Mouse (Mus musculus): ENCODE results near the gene Clcn2.

GRCm38 (mm10) chr16:20725750-20726149 lies 8.2 kb upstream of the Clcn2 start:
- TF ChIP-seq GATA1 (IDR thresholded peaks at IDR 0.05; ENCODE audit: low read length): no peak
- no peak for TF ChIP-seq TAL1 (IDR thresholded peaks at IDR 0.05; ENCODE audit: low read length)

All from erythroblast, embryonic 14.5 days (primary cell).